Mouse (Mus musculus) leukemia stem cell, adult 10-12 weeks (primary cell): Measurements from ENCODE around the gene Aph1c. TPM values are rescaled to one million over a fixed set of nuclear protein-coding genes. Genes with fewer than 3 reads are reported as not detected.

Source experiments
- polyA plus RNA-seq: library from polyadenylated mRNA; stranded (reverse); fragments of >175 nt; gene quantifications from 2 replicates; pipeline ENCODE4 v1.2.3, GENCODE M21; 2012; ENCODE audit warnings: low replicate concordance

Gene Aph1c
- 0.07 and 0.09 TPM in 2 replicates for polyA plus RNA-seq

DNA sequence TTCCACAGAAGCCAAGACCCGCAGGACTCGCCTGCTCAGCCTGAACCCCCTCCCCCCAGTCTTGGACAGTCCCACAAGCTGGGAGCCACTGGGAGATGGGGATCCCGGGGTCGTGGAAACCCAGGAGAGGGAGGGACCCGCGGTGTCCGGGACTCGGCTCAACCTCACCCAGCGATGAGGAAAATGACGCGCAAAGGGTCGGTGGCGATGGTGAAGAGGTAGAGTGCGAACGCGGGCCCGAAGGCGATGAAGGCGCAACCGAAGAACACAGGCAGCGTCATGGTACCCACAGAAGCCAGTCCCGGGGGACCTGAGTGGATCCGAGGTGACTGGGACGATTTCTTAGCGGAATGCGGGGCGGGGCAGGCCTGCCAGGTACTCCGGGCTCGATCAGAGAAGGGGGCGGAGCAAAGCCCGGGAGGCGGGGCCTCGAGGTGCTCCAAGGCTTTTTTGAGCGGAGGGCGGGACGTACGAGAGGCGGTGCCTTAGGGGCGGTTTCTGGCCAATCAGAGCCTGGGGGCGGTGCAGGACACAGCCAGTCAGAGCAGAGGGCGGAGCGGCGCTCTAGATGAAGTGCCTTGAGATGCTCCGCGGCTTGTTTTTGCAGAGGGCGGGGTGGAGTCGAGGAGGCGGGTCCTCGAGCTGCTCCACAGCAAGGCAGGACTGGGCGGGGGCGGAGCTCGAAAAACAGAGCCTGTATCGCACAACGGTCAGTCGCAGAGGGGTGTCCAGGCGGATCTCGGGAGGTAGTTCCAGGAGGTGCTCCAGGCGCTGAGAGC, at the start of gene Aph1c:
TSS of gene Aph1c (minus strand) at position 409 of the 779 bp plus-strand sequence.

DNA sequence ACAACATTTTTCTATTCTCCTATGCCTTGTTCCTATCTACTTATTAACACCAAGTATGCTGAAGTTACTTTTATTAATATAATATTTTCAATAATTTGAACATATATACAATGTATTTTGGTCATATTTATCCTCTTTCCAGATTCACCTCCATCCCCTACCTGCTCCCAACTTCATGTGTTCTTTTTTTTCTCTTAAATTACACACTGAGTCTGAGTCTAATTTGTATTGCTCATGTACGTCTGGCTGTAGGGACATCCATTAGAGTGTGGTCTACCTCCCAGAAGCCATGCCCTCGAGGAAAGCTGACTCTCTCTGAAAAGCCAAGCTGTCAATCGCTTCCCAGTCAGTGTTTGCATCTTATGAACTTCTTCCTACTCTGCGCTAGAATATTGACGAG, 37.8 kb downstream of the Aph1c start, which contains the start of gene Gm10647:
TSS of gene Gm10647 (plus strand) at position 301 of the 400 bp plus-strand sequence.

GRCm38 (mm10) chr9:66795464-66796324, 38.8 kb downstream of the Aph1c start, which contains the start of gene Aph1b:
TSS of gene Aph1b (minus strand) at chr9:66795490.

Other genes with a start within 250 kb of the Aph1c start
- 16.1 and 22.5 TPM in 2 replicates for gene Usp3, start 241.6 kb downstream of the Aph1c start, polyA plus RNA-seq
- gene Car12, start 121.0 kb downstream of the Aph1c start, polyA plus RNA-seq, result 0.06 and 0.14 TPM in 2 replicates
- 0.19 and 0.20 TPM in 2 replicates for gene Aph1b, start 39.2 kb downstream of the Aph1c start, polyA plus RNA-seq
- gene Gm10647, start 37.7 kb downstream of the Aph1c start, polyA plus RNA-seq, result not detected in 2 replicates
- 1.2 and 9.5 TPM in 2 replicates for gene Rab8b, start 85.0 kb upstream of the Aph1c start, polyA plus RNA-seq
- gene Rps27l, start 111.4 kb upstream of the Aph1c start, polyA plus RNA-seq, result 17.5 and 78.8 TPM in 2 replicates
- gene Lactb, start 140.8 kb upstream of the Aph1c start, polyA plus RNA-seq, result 9.3 and 22.1 TPM in 2 replicates
- gene Tpm1, start 214.7 kb upstream of the Aph1c start, polyA plus RNA-seq, result 53.5 and 82.5 TPM in 2 replicates